Mouse (Mus musculus): ENCODE data around the gene Gm765.

GRCm38 (mm10) chr6:98353285-98353684 is 10.7 kb upstream of the Gm765 start:
- TF ChIP-seq POLR2A (IDR thresholded peaks at IDR 0.05; ENCODE audit: insufficient read depth, low read depth, low read length): no peak
- no peak for TF ChIP-seq CTCF (IDR thresholded peaks at IDR 0.05; ENCODE audit: insufficient read depth, low read depth, low read length)
